Mouse (Mus musculus) forebrain, embryonic 15.5 days (tissue): ENCODE results near the gene Txlnb. TPM values are rescaled to one million over a fixed set of nuclear protein-coding genes. Genes with fewer than 3 reads are reported as not detected.
"Not testable (repeated sequence)": the region's sequence is repeated elsewhere in the genome, so short reads cannot be mapped to it uniquely, and the experiment has no call there.

ENCODE experiments used
- ATAC-seq: fragments of 200-750 bp; cut with Nextera tagmentation; replicated peaks from 2 replicates; pipeline ENCODE4 v1.8.0; 2017; ENCODE audit warnings: mild to moderate bottlenecking, moderate TSS enrichment, moderate library complexity
- H3K27ac ChIP-seq: fragments of 300-500 bp; sonication (generic); replicated peaks from 2 replicates; pipeline ENCODE4 v1.5.1; 2015; ENCODE audit warnings: mild to moderate bottlenecking, inconsistent platforms
- H3K27me3 ChIP-seq: fragments of 300-500 bp; sonication (generic); 2 replicates; pipeline ENCODE4 v1.6.1; 2015; ENCODE audit warnings: inconsistent platforms
- H3K36me3 ChIP-seq: fragments of 300-500 bp; sonication (generic); 2 replicates; pipeline ENCODE4 v1.6.1; 2015; ENCODE audit warnings: mild to moderate bottlenecking, inconsistent platforms
- H3K4me1 ChIP-seq: fragments of 300-500 bp; sonication (generic); 2 replicates; pipeline ENCODE4 v1.6.1; 2015; ENCODE audit warnings: inconsistent platforms
- H3K4me2 ChIP-seq: fragments of 300-500 bp; sonication (generic); replicated peaks from 2 replicates; pipeline ENCODE4 v1.6.1; 2015; ENCODE audit warnings: mild to moderate bottlenecking, inconsistent platforms
- H3K4me3 ChIP-seq: fragments of 300-500 bp; sonication (generic); 2 replicates; pipeline ENCODE4 v1.5.1; 2015; ENCODE audit warnings: mild to moderate bottlenecking, inconsistent platforms
- H3K9ac ChIP-seq: fragments of 300-500 bp; sonication (generic); replicated peaks from 2 replicates; pipeline ENCODE4 v1.6.1; 2015; ENCODE audit warnings: mild to moderate bottlenecking, inconsistent platforms
- H3K9me3 ChIP-seq: fragments of 300-500 bp; sonication (generic); 2 replicates; pipeline ENCODE4 v1.6.1; 2016; ENCODE audit warnings: inconsistent platforms
- WGBS: fragments of 180-500 bp; shearing (Covaris S2); methylation state at CpG from one replicate; pipeline ENCODE4 v1.1.7; 2015; ENCODE audit warnings: mixed read lengths; 5-methylcytosine and 5-hydroxymethylcytosine counted together
- polyA plus RNA-seq: library from polyadenylated mRNA; unstranded; fragments of >200 nt; fragmentation: Nextera tagmentation; extraction: Ambion mirVana; gene quantifications from 2 replicates; pipeline ENCODE4 v1.2.1, GENCODE M21; 2015

Txlnb gene
- polyA plus RNA-seq, 1 experiment from 2014 or later: 0.28 TPM

GRCm38 (mm10) chr10:17787938-17788337 is 8.1 kb upstream of the Txlnb start:
- Histone ChIP-seq H3K9me3 (no peaks in the 10 kb centered on the region), H3K36me3 (no peaks in the 10 kb centered on the region), H3K4me3 (no peak overlapping the region), H3K27me3 (no peaks in the 10 kb centered on the region), H3K4me1 (no peaks in the 10 kb centered on the region), H3K4me2 (no peak overlapping the region), H3K9ac (no peak overlapping the region), H3K27ac (no peak overlapping the region)
- ATAC-seq: no peak
- WGBS: 79% methylated on average over 1 of the region's 1 CpGs

GRCm38 (mm10) chr10:17788347-17788746 is 7.7 kb upstream of the Txlnb start:
- no peaks in the 10 kb centered on the region for H3K36me3 ChIP-seq
- H3K27ac ChIP-seq: no peak overlapping the region
- no peaks in the 10 kb centered on the region for H3K9me3 ChIP-seq
- no peak for ATAC-seq
- no peaks in the 10 kb centered on the region for H3K27me3 ChIP-seq
- H3K4me2 ChIP-seq: no peak overlapping the region
- no peak overlapping the region for H3K4me3 ChIP-seq
- H3K4me1 ChIP-seq: no peaks in the 10 kb centered on the region
- WGBS: 89% methylated on average over 4 of the region's 4 CpGs
- H3K9ac ChIP-seq: no peak overlapping the region

GRCm38 (mm10) chr10:17793926-17794325 is 2.1 kb upstream of the Txlnb start:
- Histone ChIP-seq H3K27me3 (no peaks in the 10 kb centered on the region), H3K9ac (no peak overlapping the region), H3K27ac (no peak overlapping the region), H3K4me1 (peaks cover 11% of the 10 kb centered on the region), H3K9me3 (no peaks in the 10 kb centered on the region), H3K4me3 (no peak overlapping the region), H3K36me3 (no peaks in the 10 kb centered on the region), H3K4me2 (no peak overlapping the region)
- 78% methylated on average over 5 of the region's 5 CpGs for WGBS
- ATAC-seq: no peak

- no peak overlapping the region for H3K9ac ChIP-seq
- 86% methylated on average over 5 of the region's 5 CpGs for WGBS
- H3K27ac ChIP-seq: no peak overlapping the region
- H3K4me3 ChIP-seq: no peak overlapping the region
- ATAC-seq: no peak
- H3K4me1 ChIP-seq: peaks cover 11% of the 10 kb centered on the region
- H3K27me3 ChIP-seq: no peaks in the 10 kb centered on the region
- no peaks in the 10 kb centered on the region for H3K9me3 ChIP-seq
- H3K36me3 ChIP-seq: no peaks in the 10 kb centered on the region
- H3K4me2 ChIP-seq: no peak overlapping the region
Observed at GRCm38 (mm10) chr10:17794443-17794842, 1.6 kb upstream of the Txlnb start.

GRCm38 (mm10) chr10:17795227-17795626 is 799 bp upstream of the Txlnb start:
- Histone ChIP-seq H3K9me3 (no peaks in the 10 kb centered on the region), H3K4me2 (no peak overlapping the region), H3K27ac (no peak overlapping the region), H3K36me3 (no peaks in the 10 kb centered on the region), H3K4me3 (no peak overlapping the region), H3K4me1 (peaks cover 11% of the 10 kb centered on the region), H3K9ac (no peak overlapping the region), H3K27me3 (no peaks in the 10 kb centered on the region)
- 78% methylated on average over 4 of the region's 4 CpGs for WGBS
- no peak for ATAC-seq

GRCm38 (mm10) chr10:17796846-17797631 is 1.0 kb downstream of the Txlnb start:
- no peaks in the 10 kb centered on the region for H3K36me3 ChIP-seq
- H3K27ac ChIP-seq: no peak overlapping the region
- no peaks in the 10 kb centered on the region for H3K27me3 ChIP-seq
- H3K4me2 ChIP-seq: no peak overlapping the region
- H3K9ac ChIP-seq: no peak overlapping the region
- H3K9me3 ChIP-seq: no peaks in the 10 kb centered on the region
- 78% methylated on average over 12 of the region's 12 CpGs for WGBS
- H3K4me3 ChIP-seq: no peak overlapping the region
- peaks cover 11% of the 10 kb centered on the region for H3K4me1 ChIP-seq
- no peak for ATAC-seq

GRCm38 (mm10) chr10:17797681-17798080 is 1.7 kb downstream of the Txlnb start:
- Histone ChIP-seq H3K27me3 (no peaks in the 10 kb centered on the region), H3K27ac (no peak overlapping the region), H3K9me3 (no peaks in the 10 kb centered on the region), H3K9ac (no peak overlapping the region), H3K4me3 (no peak overlapping the region), H3K36me3 (no peaks in the 10 kb centered on the region), H3K4me2 (no peak overlapping the region), H3K4me1 (peaks cover 11% of the 10 kb centered on the region)
- ATAC-seq: no peak
- WGBS: 83% methylated on average over 3 of the region's 3 CpGs

- H3K9ac ChIP-seq: no peak overlapping the region
- H3K4me2 ChIP-seq: no peak overlapping the region
- no peak for ATAC-seq
- no peaks in the 10 kb centered on the region for H3K36me3 ChIP-seq
- H3K4me3 ChIP-seq: no peak overlapping the region
- H3K4me1 ChIP-seq: no peaks in the 10 kb centered on the region
- H3K9me3 ChIP-seq: no peaks in the 10 kb centered on the region
- H3K27ac ChIP-seq: no peak overlapping the region
- 84% methylated on average over 2 of the region's 2 CpGs for WGBS
- no peaks in the 10 kb centered on the region for H3K27me3 ChIP-seq
Observed at GRCm38 (mm10) chr10:17801788-17802187, 5.8 kb downstream of the Txlnb start.

GRCm38 (mm10) chr10:17808526-17808925 is 12.5 kb downstream of the Txlnb start:
- ATAC-seq: no peak
- WGBS: 93% methylated on average over 1 of the region's 1 CpGs
- no peaks in the 10 kb centered on the region for H3K27me3 ChIP-seq

GRCm38 (mm10) chr10:17815052-17815451 is 19.0 kb downstream of the Txlnb start:
- H3K27me3 ChIP-seq: no peaks in the 10 kb centered on the region
- no peaks in the 10 kb centered on the region for H3K36me3 ChIP-seq
- no peaks in the 10 kb centered on the region for H3K9me3 ChIP-seq
- 85% methylated on average over 11 of the region's 11 CpGs for WGBS
- no peak overlapping the region for H3K27ac ChIP-seq
- no peak overlapping the region for H3K4me3 ChIP-seq
- no peak overlapping the region for H3K9ac ChIP-seq
- no peak overlapping the region for H3K4me2 ChIP-seq
- H3K4me1 ChIP-seq: no peaks in the 10 kb centered on the region
- ATAC-seq: no peak

More at GRCm38 (mm10) chr10:17808526-17808925, 12.5 kb downstream of the Txlnb start:
- Histone ChIP-seq H3K27ac (no peak overlapping the region), H3K4me3 (no peak overlapping the region), H3K9ac (no peak overlapping the region), H3K36me3 (no peaks in the 10 kb centered on the region), H3K9me3 (no peaks in the 10 kb centered on the region), H3K4me1 (no peaks in the 10 kb centered on the region), H3K4me2 (no peak overlapping the region)

- H3K4me2 ChIP-seq, H3K9me3 ChIP-seq, H3K9ac ChIP-seq, ATAC-seq, H3K36me3 ChIP-seq, H3K27me3 ChIP-seq, H3K4me1 ChIP-seq, H3K27ac ChIP-seq, H3K4me3 ChIP-seq: not testable (repeated sequence)
- 79% methylated on average over 7 of the region's 7 CpGs for whole genome bisulfite sequencing
Observed at GRCm38 (mm10) chr10:17820422-17820821, 24.4 kb downstream of the Txlnb start.

- Histone ChIP-seq H3K27me3 (no peaks in the 10 kb centered on the region), H3K27ac (no peak overlapping the region), H3K4me1 (peaks cover 6% of the 10 kb centered on the region; the same call in 1 of the 2 replicates), H3K9me3 (no peaks in the 10 kb centered on the region), H3K9ac (no peak overlapping the region), H3K36me3 (no peaks in the 10 kb centered on the region), H3K4me3 (no peak overlapping the region), H3K4me2 (peak overlapping the region; percentile 26)
- 3% methylated on average over 12 of the region's 12 CpGs for WGBS
- peak; percentile 55; the same call in 1 of the 2 replicates for ATAC-seq
Observed at GRCm38 (mm10) chr10:17827391-17827790, 31.4 kb downstream of the Txlnb start.

- Histone ChIP-seq H3K4me1 (peaks cover 6% of the 10 kb centered on the region; the same call in 1 of the 2 replicates), H3K36me3 (no peaks in the 10 kb centered on the region), H3K9me3 (no peaks in the 10 kb centered on the region), H3K27me3 (no peaks in the 10 kb centered on the region), H3K9ac (no peak overlapping the region), H3K27ac (no peak overlapping the region), H3K4me3 (no peak overlapping the region), H3K4me2 (no peak overlapping the region)
- 92% methylated on average over 4 of the region's 4 CpGs for WGBS
- ATAC-seq: no peak
Observed at GRCm38 (mm10) chr10:17829205-17829604, 33.2 kb downstream of the Txlnb start.
